29 mouse cellular contexts compared by ENCODE assay signal in genomic region chr3:61478861-61479584, GRCm38 (mm10).
DNase-seq lines count a peak whose midpoint lies in the region; ATAC-seq and TF ChIP-seq lines count a peak whose summit lies in the region.
"Had no signal": no experiment of that assay in that cellular context is flagged by ENCODE, and none has a peak within 500 bp of the region (broad histone marks: within the 10 kb centered on the region; RNA-seq: fewer than 3 reads in every experiment).

No protein-coding gene starts in this region.

- no peak for TF ChIP-seq POLR2A in ES-Bruce4 (IDR thresholded peaks at IDR 0.05; ENCODE audit: insufficient read depth, low read length)

- peak; percentile 59 for DNase-seq in 3T3-L1 (ENCODE audit: low read depth, low spot score)
- peak; percentile 4 for DNase-seq in ES-E14 (ENCODE audit: low read depth, low spot score)
- peak; percentile 89 for DNase-seq in R1 (ENCODE audit: low read depth, low spot score)
- no peak for DNase-seq in thymus, adult 18-20 months
- no peak for DNase-seq in layer of hippocampus, adult 18-20 months (ENCODE audit: low spot score in 2 of 2)
- DNase-seq in right cerebral cortex, adult 18-20 months: no peak
- DNase-seq: adrenal gland, adult 8-10 months; adrenal gland, postnatal 14 days; adrenal gland, postnatal 36 days; B cell, adult 2 months; cerebellum, adult 11 months; cerebellum, adult 18-20 months; cerebellum, adult 8-10 months; cerebellum, adult 9-11 months; cerebellum, postnatal 36 days; embryo, embryonic 11 days had no signal

- no peak overlapping the region for H3K4me3 ChIP-seq in ES-Bruce4 (ENCODE audit: low read depth, low read length)
- no peak overlapping the region for H3K4me3 ChIP-seq in ES-E14 (ENCODE audit: insufficient read depth in 1 of 2, low read depth in 1 of 2, low read length in 2 of 2, poor library complexity in 1 of 2, severe bottlenecking in 1 of 2)
- H3K4me3 ChIP-seq: embryonic facial prominence, embryonic 13.5 days; embryonic facial prominence, embryonic 15.5 days; erythroblast, embryonic 14.5 days; forebrain, embryonic 10.5 days; forebrain, embryonic 12.5 days had no signal

- TF ChIP-seq EP300 in ES-Bruce4 (IDR thresholded peaks at IDR 0.05; ENCODE audit: insufficient read depth, low read depth, low read length): no peak

- H3K27ac ChIP-seq in ES-Bruce4 (ENCODE audit: insufficient read depth, low read length) (peak overlapping the region; percentile 85), ES-E14 (ENCODE audit: insufficient read depth, low read depth, low read length, poor library complexity, severe bottlenecking) (no peak overlapping the region)
- H3K27ac ChIP-seq: embryonic facial prominence, embryonic 13.5 days; embryonic facial prominence, embryonic 15.5 days; forebrain, embryonic 10.5 days; forebrain, embryonic 12.5 days had no signal

- no peak overlapping the region for H3K9ac ChIP-seq in ES-Bruce4 (ENCODE audit: low read depth, poor library complexity, severe bottlenecking)
- no peak overlapping the region for H3K9ac ChIP-seq in ES-E14 (ENCODE audit: insufficient read depth, low read depth, low read length, poor library complexity, severe bottlenecking)
- H3K9ac ChIP-seq: embryonic facial prominence, embryonic 13.5 days; embryonic facial prominence, embryonic 15.5 days; forebrain, embryonic 12.5 days had no signal

- no peaks in the 10 kb centered on the region for H3K36me3 ChIP-seq in ES-Bruce4 (ENCODE audit: control insufficient read depth, insufficient read depth, low read length, poor library complexity, severe bottlenecking)
- no peaks in the 10 kb centered on the region for H3K36me3 ChIP-seq in ES-E14 (ENCODE audit: control insufficient read depth, insufficient read depth, low read length, poor library complexity, severe bottlenecking)
- H3K36me3 ChIP-seq: embryonic facial prominence, embryonic 13.5 days; embryonic facial prominence, embryonic 15.5 days; forebrain, embryonic 10.5 days; forebrain, embryonic 12.5 days had no signal

- H3K9me3 ChIP-seq in ES-Bruce4 (replicated peaks; ENCODE audit: control insufficient read depth, insufficient read depth, low read length, poor library complexity, severe bottlenecking): peaks cover 12% of the 10 kb centered on the region
- no peaks in the 10 kb centered on the region for H3K9me3 ChIP-seq in ES-E14 (ENCODE audit: control insufficient read depth, insufficient read depth, low read depth, low read length)
- H3K9me3 ChIP-seq: embryonic facial prominence, embryonic 13.5 days; embryonic facial prominence, embryonic 15.5 days; forebrain, embryonic 10.5 days; forebrain, embryonic 12.5 days had no signal

- no peak for TF ChIP-seq CTCF in ES-Bruce4 (IDR thresholded peaks at IDR 0.05; ENCODE audit: low read depth, low read length)

- H3K4me1 ChIP-seq in ES-Bruce4 (ENCODE audit: control insufficient read depth, insufficient read depth, low read length) (no peaks in the 10 kb centered on the region), ES-E14 (ENCODE audit: control insufficient read depth in 2 of 2, insufficient read depth in 2 of 2, low read length in 2 of 2, poor library complexity in 1 of 2) (no peaks in the 10 kb centered on the region)
- H3K4me1 ChIP-seq: embryonic facial prominence, embryonic 13.5 days; embryonic facial prominence, embryonic 15.5 days; forebrain, embryonic 10.5 days; forebrain, embryonic 12.5 days had no signal

- in situ Hi-C loops in ES-E14 (cut with MboI; ENCODE audit: low sequenced_read_pairs in 2 of 2, unreplicated experiment in 2 of 2): loop anchor here in 1 of 2 experiments (25.0 kb wide), 1 partner anchor 358 kb away; no protein-coding TSS in a partner anchor

- ATAC-seq in cerebellum, adult (ENCODE audit: insufficient number of reproducible peaks, low FRiP score, low TSS enrichment): no peak
- ATAC-seq: activated CD4-positive, CD25-positive, alpha-beta regulatory T cell, adult 4 months; CD4-positive, CD25-positive, alpha-beta regulatory T cell, adult 4 months; forebrain, embryonic 14.5 days; forebrain, embryonic 16.5 days; Patski had no signal

- no peaks in the 10 kb centered on the region for H3K27me3 ChIP-seq in ES-Bruce4 (ENCODE audit: control insufficient read depth, insufficient read depth, low read length, poor library complexity, severe bottlenecking)
- H3K27me3 ChIP-seq: CH12.LX; embryonic facial prominence, embryonic 13.5 days; embryonic facial prominence, embryonic 15.5 days; forebrain, embryonic 12.5 days had no signal

TF ChIP-seq in ES-E14, 5 proteins besides CTCF, POLR2A, EP300 and RAD21:
- TF ChIP-seq ZNF384 (IDR thresholded peaks at IDR 0.05; ENCODE audit: low read depth, low read length) (no peak), ZC3H11A (IDR thresholded peaks at IDR 0.05; ENCODE audit: borderline replicate concordance, low read depth, low read length) (no peak), MAFK (IDR thresholded peaks at IDR 0.05; ENCODE audit: insufficient read depth, low read depth, low read length) (peak; percentile 59; the same call in 1 of the 2 replicates)

Comparison
In these comparisons a context has a peak if more than half of its experiments do, and no peak if none do; other contexts are left out.
1. DNase-seq: peak in 3T3-L1 (single experiment), ES-E14 (single experiment) and R1 (single experiment); none in thymus, adult 18-20 months (0 of 2), layer of hippocampus, adult 18-20 months (0 of 2) and right cerebral cortex, adult 18-20 months (single experiment).